Mouse (Mus musculus) neural tube, embryonic 11.5 days (tissue): Measurements from ENCODE around the gene Tcf12. TPM values are rescaled to one million over a fixed set of nuclear protein-coding genes. Genes with fewer than 3 reads are reported as not detected.

Source experiments
- ATAC-seq: fragments of 200-750 bp; cut with Nextera tagmentation; 2 replicates; pipeline ENCODE4 v1.8.0; 2017; ENCODE audit warnings: moderate number of reproducible peaks, mild to moderate bottlenecking, moderate TSS enrichment, moderate library complexity; ENCODE audit not compliant: insufficient read depth, low FRiP score, low TSS enrichment
- DNase-seq: peaks from one replicate; pipeline ENCODE4 v3.0.0-alpha.2; 2015; ENCODE audit warnings: low spot score
- H3K27ac ChIP-seq: fragments of 300-500 bp; sonication (generic); 2 replicates; pipeline ENCODE4 v1.5.1; 2014; ENCODE audit warnings: low read depth, mild to moderate bottlenecking, low read length
- H3K27me3 ChIP-seq: fragments of 300-500 bp; sonication (generic); 2 replicates; pipeline ENCODE4 v1.6.1; 2014; ENCODE audit warnings: mild to moderate bottlenecking, low read length, mixed read lengths; ENCODE audit not compliant: control insufficient read depth, insufficient read depth
- H3K36me3 ChIP-seq: fragments of 300-500 bp; sonication (generic); 2 replicates; pipeline ENCODE4 v1.6.1; 2014; ENCODE audit warnings: mild to moderate bottlenecking, low read length, moderate library complexity, mixed read lengths; ENCODE audit not compliant: control insufficient read depth, insufficient read depth
- H3K4me1 ChIP-seq: fragments of 300-500 bp; sonication (generic); 2 replicates; pipeline ENCODE4 v1.6.1; 2014; ENCODE audit warnings: low read length, mixed read lengths; ENCODE audit not compliant: control insufficient read depth, insufficient read depth
- H3K4me2 ChIP-seq: fragments of 300-500 bp; sonication (generic); 2 replicates; pipeline ENCODE4 v1.6.1; 2014; ENCODE audit warnings: low read depth, mild to moderate bottlenecking, moderate library complexity
- H3K4me3 ChIP-seq: fragments of 300-500 bp; sonication (generic); 2 replicates; pipeline ENCODE4 v1.5.1; 2014; ENCODE audit warnings: low read depth, low read length
- H3K9ac ChIP-seq: fragments of 300-500 bp; sonication (generic); 2 replicates; pipeline ENCODE4 v1.6.1; 2014; ENCODE audit warnings: mild to moderate bottlenecking, low read length
- H3K9me3 ChIP-seq: fragments of 300-500 bp; sonication (generic); 2 replicates; pipeline ENCODE4 v1.6.1; 2016; ENCODE audit warnings: low read length; ENCODE audit not compliant: control insufficient read depth
- WGBS: fragments of 180-500 bp; shearing (Covaris S2); extraction: QIAGEN DNeasy Blood & Tissue Kit; methylation state at CpG from one replicate; pipeline ENCODE4 v1.1.7; 2014; 5-methylcytosine and 5-hydroxymethylcytosine counted together
- microRNA-seq: library from miRNA; unstranded; fragments of <30 nt; microRNA quantifications from one replicate; pipeline ENCODE4, GENCODE M21; 2016
- polyA plus RNA-seq: library from polyadenylated mRNA; unstranded; fragments of >200 nt; fragmentation: Nextera tagmentation; extraction: Ambion mirVana; gene quantifications from 2 replicates; pipeline ENCODE4 v1.2.1, GENCODE M21; 2014

Gene Tcf12
- polyA plus RNA-seq, 1 experiment from 2014 or later = 209 TPM

DNA sequence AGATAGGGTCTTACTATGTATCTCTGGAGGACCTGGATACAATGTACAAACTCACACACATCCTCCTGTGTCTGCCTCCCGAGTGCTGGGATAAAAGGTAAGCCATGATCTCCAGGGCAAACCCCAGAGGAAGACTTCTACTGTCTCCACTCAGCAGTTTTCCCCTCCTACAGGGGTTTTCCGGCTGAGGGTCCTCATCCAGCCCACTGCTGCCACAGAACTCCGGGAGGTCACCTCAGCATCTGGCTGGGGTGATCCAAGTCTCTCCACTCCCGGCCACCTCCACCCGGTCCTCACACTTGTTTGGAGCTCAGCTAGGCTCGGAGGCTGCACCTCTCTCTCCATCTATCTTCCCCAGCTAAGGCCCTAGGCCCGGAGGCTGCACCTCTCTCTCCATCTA lies 308.4 kb downstream of the Tcf12 start:
- no peak for DNase-seq

GRCm38 (mm10) chr9:71799598-71799997 lies 312.1 kb downstream of the Tcf12 start:
- Histone ChIP-seq H3K4me1 (no peaks in the 10 kb centered on the region), H3K27ac (no peak overlapping the region), H3K9me3 (no peaks in the 10 kb centered on the region), H3K4me3 (no peak overlapping the region), H3K36me3 (no peaks in the 10 kb centered on the region), H3K4me2 (no peak overlapping the region), H3K9ac (no peak overlapping the region), H3K27me3 (no peaks in the 10 kb centered on the region)
- ATAC-seq (no peak), DNase-seq (no peak)
- WGBS = 83% methylated on average over 5 of the region's 5 CpGs

More for the DNA sequence above, 308.4 kb downstream of the Tcf12 start:
- ATAC-seq = no peak
- Histone ChIP-seq H3K9ac (no peak overlapping the region), H3K4me1 (no peaks in the 10 kb centered on the region), H3K4me2 (no peak overlapping the region), H3K36me3 (no peaks in the 10 kb centered on the region), H3K27ac (no peak overlapping the region), H3K9me3 (no peaks in the 10 kb centered on the region), H3K4me3 (no peak overlapping the region), H3K27me3 (no peaks in the 10 kb centered on the region)
- WGBS = 64% methylated on average over 7 of the region's 7 CpGs

GRCm38 (mm10) chr9:71798176-71798575 lies 313.5 kb downstream of the Tcf12 start:
- H3K4me2 ChIP-seq = no peak overlapping the region

More at GRCm38 (mm10) chr9:71798176-71798575, 313.5 kb downstream of the Tcf12 start:
- no peak for DNase-seq
- H3K4me1 ChIP-seq = no peaks in the 10 kb centered on the region
- ATAC-seq = no peak
- H3K27ac ChIP-seq = no peak overlapping the region
- no peak overlapping the region for H3K9ac ChIP-seq
- H3K27me3 ChIP-seq = no peaks in the 10 kb centered on the region
- no peak overlapping the region for H3K4me3 ChIP-seq
- WGBS = 64% methylated on average over 5 of the region's 5 CpGs
- no peaks in the 10 kb centered on the region for H3K36me3 ChIP-seq
- H3K9me3 ChIP-seq = no peaks in the 10 kb centered on the region

Small RNA genes within 50 kb of the gene (microRNA-seq; reads per million reads assigned to microRNA genes)
- not detected for gene Gm27450

Other genes starting within 250 kb of the Tcf12 start
- gene Zfp280d, start 163.0 kb upstream of the Tcf12 start, polyA plus RNA-seq = 50.6 and 54.4 TPM in 2 replicates